Mouse (Mus musculus) spleen, adult 2 months (tissue): ENCODE measurements around the gene Wnt7b.

Source experiments
- CTCF ChIP-seq: fragments of 200-500 bp; IDR thresholded peaks from 2 replicates; pipeline ENCODE4 v1.5.1; 2011; ENCODE audit warnings: mild to moderate bottlenecking, inconsistent platforms; ENCODE audit not compliant: insufficient read depth, insufficient read length, insufficient replicate concordance; ENCODE audit errors: extremely low read depth
- POLR2A ChIP-seq: fragments of 200-500 bp; IDR thresholded peaks from 2 replicates; pipeline ENCODE4 v1.6.1; 2011; ENCODE audit warnings: low read depth, low read length, inconsistent platforms

GRCm38 (mm10) chr15:85523173-85523991, 58.9 kb downstream of the Wnt7b start:
- no peak for TF ChIP-seq CTCF
- TF ChIP-seq POLR2A, result no peak
